Mouse (Mus musculus) liver, adult 2 months (tissue): ENCODE measurements around the gene Cdc42bpa. TPM values are rescaled to one million over a fixed set of nuclear protein-coding genes. Genes with fewer than 3 reads are reported as not detected.

ENCODE experiments used
- DNase-seq: peaks from one replicate; pipeline ENCODE4 v3.0.0-alpha.2; 2011; ENCODE audit warnings: low read depth, low spot score; ENCODE audit errors: extremely low read depth
- H3K27ac ChIP-seq: fragments of 200-500 bp; replicated peaks from 2 replicates; pipeline ENCODE4 v1.5.1; 2012; ENCODE audit warnings: low read depth, mild to moderate bottlenecking, control low read depth, inconsistent platforms, low read length; ENCODE audit not compliant: insufficient read depth
- H3K27me3 ChIP-seq: fragments of 200-500 bp; 2 replicates; pipeline ENCODE4 v1.6.1; 2012; ENCODE audit warnings: mild to moderate bottlenecking, moderate library complexity, low read length, inconsistent platforms; ENCODE audit not compliant: control insufficient read depth, insufficient read depth
- H3K36me3 ChIP-seq: fragments of 200-500 bp; 2 replicates; pipeline ENCODE4 v1.6.1; 2012; ENCODE audit warnings: low read length, inconsistent platforms; ENCODE audit not compliant: control insufficient read depth, insufficient read depth
- H3K4me1 ChIP-seq: fragments of 200-500 bp; 2 replicates; pipeline ENCODE4 v1.6.1; 2011; ENCODE audit warnings: low read length; ENCODE audit not compliant: control insufficient read depth, insufficient read depth
- H3K4me3 ChIP-seq: fragments of 200-500 bp; 2 replicates; pipeline ENCODE4 v1.5.1; 2011; ENCODE audit warnings: low read depth, mild to moderate bottlenecking, control low read depth, low read length, moderate library complexity; ENCODE audit not compliant: insufficient read depth
- H3K79me2 ChIP-seq: fragments of 200-500 bp; 2 replicates; pipeline ENCODE4 v1.6.1; 2012; ENCODE audit warnings: inconsistent platforms, mild to moderate bottlenecking, low read length, moderate library complexity; ENCODE audit not compliant: control insufficient read depth, insufficient read depth
- H3K9ac ChIP-seq: fragments of 200-500 bp; 2 replicates; pipeline ENCODE4 v1.6.1; 2012; ENCODE audit warnings: low read depth, mild to moderate bottlenecking, control low read depth, inconsistent platforms, low read length
- CTCF ChIP-seq: fragments of 200-500 bp; IDR thresholded peaks from 2 replicates; pipeline ENCODE4 v1.5.1; 2011; ENCODE audit warnings: low read depth, low read length, control low read depth
- POLR2A ChIP-seq: fragments of 200-500 bp; IDR thresholded peaks from 2 replicates; pipeline ENCODE4 v1.6.1; 2011; ENCODE audit warnings: low read length, control low read depth; ENCODE audit not compliant: insufficient read depth; ENCODE audit errors: extremely low read depth
- WGBS: fragments of 180-500 bp; shearing (Covaris S2); methylation state at CpG from one replicate; pipeline ENCODE4 v1.1.7; 2018; 5-methylcytosine and 5-hydroxymethylcytosine counted together
- polyA plus RNA-seq: library from polyadenylated mRNA; depleted of rRNA; stranded (reverse); fragments of >200 nt; gene quantifications from 2 replicates; pipeline ENCODE4 v1.2.3, GENCODE M21; 2012
- total RNA-seq: library from RNA; depleted of rRNA; stranded (reverse); fragments of >200 nt; gene quantifications from 2 replicates; pipeline ENCODE4 v1.2.3, GENCODE M21; 2014

The Cdc42bpa gene
- total and polyA plus RNA-seq, 2 experiments, result 7.0 to 24.7 TPM

- peak overlapping the region; percentile 50 for H3K27ac ChIP-seq
- no peak for TF ChIP-seq CTCF
- no peak for TF ChIP-seq POLR2A
- no peak for DNase-seq
- WGBS, result 46% methylated on average over 9 of the region's 9 CpGs
- H3K27me3 ChIP-seq, result no peaks in the 10 kb centered on the region
- 0 out of 2 replicates have a peak overlapping the region, but pooled peaks have one; percentile 17 for H3K9ac ChIP-seq
- H3K4me1 ChIP-seq, result peaks cover 69% of the 10 kb centered on the region
- peaks cover 15% of the 10 kb centered on the region; the same call in 1 of the 2 replicates for H3K36me3 ChIP-seq
- no peak overlapping the region for H3K4me3 ChIP-seq
- H3K79me2 ChIP-seq, result peaks cover 36% of the 10 kb centered on the region
Observed at GRCm38 (mm10) chr1:180178340-180178739, 218.1 kb downstream of the Cdc42bpa start.

GRCm38 (mm10) chr1:180179100-180179499 is 218.8 kb downstream of the Cdc42bpa start:
- TF ChIP-seq POLR2A (no peak), CTCF (no peak)
- no peak for DNase-seq
- H3K9ac ChIP-seq, result no peak overlapping the region
- H3K4me1 ChIP-seq, result peaks cover 76% of the 10 kb centered on the region
- WGBS, result 85% methylated on average over 4 of the region's 4 CpGs
- H3K36me3 ChIP-seq, result peaks cover 10% of the 10 kb centered on the region; the same call in 1 of the 2 replicates
- H3K4me3 ChIP-seq, result no peak overlapping the region
- peak overlapping the region; percentile 50; the same call in 1 of the 2 replicates for H3K27ac ChIP-seq
- peaks cover 37% of the 10 kb centered on the region for H3K79me2 ChIP-seq
- H3K27me3 ChIP-seq, result no peaks in the 10 kb centered on the region

- 26% methylated on average over 2 of the region's 2 CpGs for WGBS
- H3K27me3 ChIP-seq, result no peaks in the 10 kb centered on the region
- TF ChIP-seq POLR2A (no peak), CTCF (no peak)
- no peak overlapping the region for H3K4me3 ChIP-seq
- DNase-seq, result no peak
- H3K4me1 ChIP-seq, result peaks cover 78% of the 10 kb centered on the region
- H3K27ac ChIP-seq, result 0 out of 2 replicates have a peak overlapping the region, but pooled peaks have one; percentile 1
- H3K36me3 ChIP-seq, result peaks cover 8% of the 10 kb centered on the region; the same call in 1 of the 2 replicates
- H3K79me2 ChIP-seq, result peaks cover 37% of the 10 kb centered on the region; the same call in 1 of the 2 replicates
- no peak overlapping the region for H3K9ac ChIP-seq
Observed at GRCm38 (mm10) chr1:180179840-180180239, 219.6 kb downstream of the Cdc42bpa start.

GRCm38 (mm10) chr1:180181304-180181965 is 221.2 kb downstream of the Cdc42bpa start:
- DNase-seq, result no peak
- TF ChIP-seq CTCF (no peak), POLR2A (no peak)
- Histone ChIP-seq H3K36me3 (peaks cover 8% of the 10 kb centered on the region; the same call in 1 of the 2 replicates), H3K79me2 (peaks cover 46% of the 10 kb centered on the region; the same call in 1 of the 2 replicates), H3K9ac (no peak overlapping the region), H3K27me3 (no peaks in the 10 kb centered on the region), H3K4me3 (no peak overlapping the region), H3K4me1 (peaks cover 80% of the 10 kb centered on the region), H3K27ac (no peak overlapping the region)
- 69% methylated on average over 7 of the region's 7 CpGs for WGBS

GRCm38 (mm10) chr1:180181966-180182319 is 221.7 kb downstream of the Cdc42bpa start:
- H3K79me2 ChIP-seq, result peaks cover 50% of the 10 kb centered on the region; the same call in 1 of the 2 replicates
- H3K4me1 ChIP-seq, result peaks cover 78% of the 10 kb centered on the region
- H3K4me3 ChIP-seq, result no peak overlapping the region
- no peaks in the 10 kb centered on the region for H3K27me3 ChIP-seq
- DNase-seq, result no peak
- 82% methylated on average over 9 of the region's 9 CpGs for WGBS
- no peak overlapping the region for H3K27ac ChIP-seq
- TF ChIP-seq CTCF (0 out of 2 replicates have a peak, but pooled peaks have one; percentile 12), POLR2A (no peak)
- peaks cover 8% of the 10 kb centered on the region; the same call in 1 of the 2 replicates for H3K36me3 ChIP-seq
- no peak overlapping the region for H3K9ac ChIP-seq

- DNase-seq, result peak; percentile 65
- Histone ChIP-seq H3K4me3 (no peak overlapping the region), H3K9ac (no peak overlapping the region), H3K79me2 (peaks cover 55% of the 10 kb centered on the region; the same call in 1 of the 2 replicates), H3K27me3 (no peaks in the 10 kb centered on the region), H3K36me3 (peaks cover 6% of the 10 kb centered on the region; the same call in 1 of the 2 replicates), H3K27ac (peak overlapping the region; percentile 14), H3K4me1 (peaks cover 77% of the 10 kb centered on the region)
- WGBS, result 30% methylated on average over 3 of the region's 3 CpGs
- TF ChIP-seq CTCF (no peak), POLR2A (no peak)
Observed at GRCm38 (mm10) chr1:180182731-180183130, 222.5 kb downstream of the Cdc42bpa start.
